Mouse (Mus musculus) G1E (cell line): Measurements from ENCODE around the gene Htr3b. TPM values are rescaled to one million over a fixed set of nuclear protein-coding genes. Genes with fewer than 3 reads are reported as not detected.

Source experiments
- ATAC-seq: 2 replicates; pipeline ENCODE4 v1.8.0; 2016; ENCODE audit warnings: mild to moderate bottlenecking; ENCODE audit not compliant: insufficient number of reproducible peaks, poor library complexity, low FRiP score, severe bottlenecking; ENCODE audit errors: extremely low read depth
- DNase-seq: peaks from one replicate; pipeline ENCODE4 v3.0.0; 2012; ENCODE audit warnings: low spot score
- H3K27me3 ChIP-seq: 2 replicates; pipeline ENCODE4 v1.6.1; 2012; ENCODE audit warnings: mild to moderate bottlenecking, low read length, inconsistent platforms; ENCODE audit not compliant: insufficient read depth
- H3K36me3 ChIP-seq: replicated peaks from 2 replicates; pipeline ENCODE3; 2012; ENCODE audit warnings: mild to moderate bottlenecking, inconsistent platforms
- H3K4me1 ChIP-seq: 2 replicates; pipeline ENCODE4 v1.6.1; 2012; ENCODE audit warnings: low read depth, low read length, inconsistent platforms, mixed read lengths; ENCODE audit not compliant: insufficient read depth
- H3K4me3 ChIP-seq: 2 replicates; pipeline ENCODE4 v1.5.1; 2012; ENCODE audit warnings: low read depth, mild to moderate bottlenecking, inconsistent platforms, low read length, moderate library complexity, mixed read lengths
- H3K9me3 ChIP-seq: replicated peaks from 2 replicates; pipeline ENCODE4 v1.6.1; 2012; ENCODE audit warnings: inconsistent platforms
- CTCF ChIP-seq: IDR thresholded peaks from 2 replicates; pipeline ENCODE4 v1.5.1; 2012; ENCODE audit warnings: low read depth, low read length, inconsistent platforms, mixed read lengths
- GATA1 ChIP-seq: IDR thresholded peaks from 2 replicates; pipeline ENCODE4 v1.6.1; 2012; ENCODE audit warnings: borderline replicate concordance, low read length, inconsistent platforms, mixed read lengths
- GATA2 ChIP-seq: IDR thresholded peaks from 2 replicates; pipeline ENCODE4 v1.6.1; 2012; ENCODE audit warnings: low read depth, low read length, inconsistent platforms, borderline replicate concordance
- POLR2AphosphoS5 ChIP-seq: IDR thresholded peaks from 2 replicates; pipeline ENCODE4 v1.6.1; 2012; ENCODE audit warnings: low read depth, low read length, inconsistent platforms; ENCODE audit not compliant: insufficient replicate concordance
- TAL1 ChIP-seq: conservative IDR thresholded peaks from 2 replicates; pipeline ENCODE4 v1.6.1; 2012; ENCODE audit warnings: low read depth, low read length, inconsistent platforms, mixed read lengths
- polyA plus RNA-seq: library from polyadenylated mRNA; stranded (reverse); fragments of >175 nt; gene quantifications from 2 replicates; pipeline ENCODE4 v1.2.3, GENCODE M21; 2012
- total RNA-seq, 2 experiments: library from RNA; stranded (forward) in 1 of 2; stranded (reverse) in 1 of 2; fragments of 200-1000 nt in 1 of 2; fragments of >200 nt in 1 of 2; fragmentation: Nextera tagmentation in 1 of 2; gene quantifications; 2 replicates each; pipeline ENCODE4 v1.2.3; 2014 to 2017

The Htr3b gene
- total RNA-seq (2014; fragmentation: Nextera tagmentation) = not detected in 2 replicates
- 0.06 TPM in 1 of 2 replicates, not detected in the other for total RNA-seq (2017)
- polyA plus RNA-seq = not detected in 2 replicates

GRCm38 (mm10) chr9:48964587-48965040, at the start of gene Htr3b:
Gene Htr3b (minus strand): TSS chr9:48964990.
- Histone ChIP-seq H3K27me3 (peaks cover 12% of the 10 kb centered on the region), H3K4me3 (no peak within 1 kb of the TSS), H3K9me3 (no peaks in the 10 kb centered on the region), H3K36me3 (no peaks in the 10 kb centered on the region), H3K4me1 (no peaks in the 10 kb centered on the region)
- DNase-seq = no peak
- TF ChIP-seq CTCF (no peak), TAL1 (no peak), GATA1 (no peak), POLR2AphosphoS5 (no peak), GATA2 (no peak)
- no peak for ATAC-seq

GRCm38 (mm10) chr9:48999256-48999655, 34.5 kb upstream of the Htr3b start:
- DNase-seq (no peak), ATAC-seq (no peak)
- no peak for TF ChIP-seq TAL1
- TF ChIP-seq POLR2AphosphoS5 = no peak
- no peak for TF ChIP-seq GATA1
- TF ChIP-seq GATA2 = no peak
- TF ChIP-seq CTCF = no peak
- H3K9me3 ChIP-seq = no peaks in the 10 kb centered on the region
- H3K36me3 ChIP-seq = peaks cover 69% of the 10 kb centered on the region
- H3K27me3 ChIP-seq = no peaks in the 10 kb centered on the region
- no peak overlapping the region for H3K4me3 ChIP-seq
- no peaks in the 10 kb centered on the region; the same call in 1 of the 2 replicates for H3K4me1 ChIP-seq

DNA sequence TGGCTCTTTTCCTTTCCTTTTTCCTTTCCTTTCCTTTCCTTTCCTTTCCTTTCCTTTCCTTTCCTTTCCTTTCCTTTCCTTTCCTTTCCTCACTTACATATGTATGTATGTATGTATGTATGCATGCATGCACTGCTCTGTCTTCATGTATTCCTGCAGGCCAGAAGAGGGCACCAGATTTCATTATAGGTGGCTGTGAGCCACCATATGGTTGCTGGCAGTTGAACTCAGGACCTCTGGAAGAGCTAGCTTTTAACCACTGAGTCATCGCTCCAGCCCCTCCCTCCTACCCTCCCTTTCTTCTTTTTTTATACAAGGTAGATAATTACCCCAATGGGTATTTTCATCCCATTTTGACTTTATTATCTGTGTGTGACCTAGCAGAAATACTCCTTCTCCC, 30.9 kb upstream of the Htr3b start:
- TF ChIP-seq GATA2 = no peak
- TF ChIP-seq TAL1 = no peak
- no peak for TF ChIP-seq GATA1
- TF ChIP-seq CTCF = no peak
- no peak for TF ChIP-seq POLR2AphosphoS5
- Histone ChIP-seq H3K27me3 (no peaks in the 10 kb centered on the region), H3K9me3 (no peaks in the 10 kb centered on the region), H3K4me3 (no peak overlapping the region), H3K4me1 (no peaks in the 10 kb centered on the region; the same call in 1 of the 2 replicates), H3K36me3 (peaks cover 76% of the 10 kb centered on the region)
- DNase-seq (no peak), ATAC-seq (no peak)

DNA sequence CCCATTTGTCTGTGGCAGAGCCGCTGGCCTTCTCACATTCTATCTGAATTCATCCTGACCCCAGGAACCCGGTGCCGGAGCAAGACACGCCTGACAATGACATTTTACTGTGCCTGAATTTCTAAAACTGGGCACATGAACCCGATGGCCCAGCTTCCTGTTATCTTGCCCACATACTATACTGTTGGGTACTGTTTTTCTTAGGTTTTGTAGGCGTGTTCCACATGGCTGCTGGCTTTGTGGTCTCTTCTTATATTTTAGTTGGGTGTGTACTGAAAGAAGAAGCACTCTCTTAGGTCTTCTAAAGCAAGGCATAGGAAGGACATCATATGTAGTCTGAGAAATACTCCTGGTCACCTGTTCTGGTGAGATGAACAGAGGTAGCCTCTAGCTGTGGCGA, 30.0 kb upstream of the Htr3b start:
- DNase-seq (no peak), ATAC-seq (no peak)
- H3K4me3 ChIP-seq = no peak overlapping the region
- H3K36me3 ChIP-seq = peaks cover 76% of the 10 kb centered on the region
- no peaks in the 10 kb centered on the region for H3K9me3 ChIP-seq
- no peaks in the 10 kb centered on the region; the same call in 1 of the 2 replicates for H3K4me1 ChIP-seq
- H3K27me3 ChIP-seq = no peaks in the 10 kb centered on the region
- TF ChIP-seq GATA1 = no peak
- no peak for TF ChIP-seq GATA2
- TF ChIP-seq CTCF = no peak
- TF ChIP-seq TAL1 = no peak
- TF ChIP-seq POLR2AphosphoS5 = no peak

GRCm38 (mm10) chr9:48991671-48992070, 26.9 kb upstream of the Htr3b start:
- ATAC-seq (no peak), DNase-seq (no peak)
- H3K27me3 ChIP-seq = no peaks in the 10 kb centered on the region
- TF ChIP-seq POLR2AphosphoS5 (no peak), CTCF (no peak), TAL1 (no peak)
- peaks cover 69% of the 10 kb centered on the region for H3K36me3 ChIP-seq
- peaks cover 23% of the 10 kb centered on the region for H3K4me1 ChIP-seq
- no peak overlapping the region for H3K4me3 ChIP-seq
- H3K9me3 ChIP-seq = no peaks in the 10 kb centered on the region

- no peaks in the 10 kb centered on the region for H3K9me3 ChIP-seq
- TF ChIP-seq GATA1 = no peak
- TF ChIP-seq CTCF = no peak
- TF ChIP-seq GATA2 = no peak
- no peak for TF ChIP-seq POLR2AphosphoS5
- TF ChIP-seq TAL1 = no peak
- H3K4me1 ChIP-seq = peaks cover 36% of the 10 kb centered on the region
- H3K4me3 ChIP-seq = peak overlapping the region; percentile 39; the same call in 1 of the 2 replicates
- DNase-seq (no peak), ATAC-seq (no peak)
- no peaks in the 10 kb centered on the region for H3K27me3 ChIP-seq
- peaks cover 42% of the 10 kb centered on the region for H3K36me3 ChIP-seq
These were observed 22.7 kb upstream of the Htr3b start for GRCm38 (mm10) chr9:48987201-48988101.
